Mouse (Mus musculus) cerebellum, postnatal 14 days (tissue): Measurements from ENCODE around the gene Brd3.

Experiments
- DNase-seq, 2 experiments: peaks; one replicate each; pipeline ENCODE4 v3.0.0; 2021; ENCODE audit warnings: mixed read lengths in 2 of 2

Gene Brd3

DNA sequence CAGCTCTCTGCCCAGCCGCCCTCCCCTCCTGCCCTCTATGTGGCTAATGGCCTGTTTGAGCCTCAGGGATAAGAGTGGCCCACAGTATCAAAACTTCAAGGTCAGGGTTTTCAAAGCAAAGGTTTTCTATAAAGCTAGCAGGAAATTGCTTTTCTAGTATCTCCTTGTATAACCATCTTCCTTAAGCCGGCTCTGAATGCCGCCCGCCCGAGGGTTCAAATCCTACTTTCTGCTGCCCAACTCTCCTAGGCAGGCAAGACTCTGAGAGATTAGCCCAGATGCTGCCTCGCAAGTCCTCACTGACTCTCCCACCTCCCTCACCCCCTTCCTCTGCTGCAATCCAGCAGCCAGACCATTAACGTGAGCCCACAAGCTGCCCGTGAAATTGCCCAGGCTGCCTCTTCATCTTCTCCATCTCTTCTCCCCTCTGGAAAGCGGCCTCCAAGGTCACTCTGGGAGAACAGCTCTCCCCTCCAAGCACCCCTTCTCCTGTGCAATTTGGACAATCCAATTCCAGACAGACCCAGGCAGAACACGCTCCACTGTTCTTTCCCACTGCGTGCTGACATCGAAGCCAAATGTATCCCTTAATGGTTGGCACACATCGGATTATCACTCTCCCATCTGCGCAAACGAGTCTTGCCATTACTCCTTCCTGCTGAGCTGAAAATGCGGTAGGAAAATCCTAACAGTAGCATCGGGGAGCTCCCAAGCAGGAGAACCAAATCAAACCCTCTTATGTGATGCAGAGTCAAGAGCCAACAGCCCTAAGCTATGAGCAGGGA, 110.6 kb downstream of the Brd3 start:
- peak; percentile 66 to 71 for DNase-seq
